Mouse (Mus musculus) thymus, adult 2 months (tissue): ENCODE results near the gene Usp54. TPM values are rescaled to one million over a fixed set of nuclear protein-coding genes. Genes with fewer than 3 reads are reported as not detected.

Source experiments
- DNase-seq: peaks from one replicate; pipeline ENCODE4 v3.0.0; 2021
- H3K27ac ChIP-seq: fragments of 200-500 bp; 2 replicates; pipeline ENCODE4 v1.5.1; 2012; ENCODE audit warnings: low read length, control low read depth; ENCODE audit not compliant: control insufficient read depth, insufficient read depth
- H3K27me3 ChIP-seq: fragments of 200-500 bp; 2 replicates; pipeline ENCODE4 v1.6.1; 2012; ENCODE audit warnings: mild to moderate bottlenecking, low read length, moderate library complexity, mixed read lengths; ENCODE audit not compliant: control insufficient read depth, insufficient read depth
- H3K36me3 ChIP-seq: fragments of 200-500 bp; 2 replicates; pipeline ENCODE4 v1.6.1; 2012; ENCODE audit warnings: mild to moderate bottlenecking, low read length, moderate library complexity; ENCODE audit not compliant: control insufficient read depth, insufficient read depth
- H3K4me1 ChIP-seq: fragments of 200-500 bp; replicated peaks from 2 replicates; pipeline ENCODE4 v1.6.1; 2012; ENCODE audit warnings: low read length; ENCODE audit not compliant: control insufficient read depth, insufficient read depth
- H3K4me3 ChIP-seq: fragments of 200-500 bp; 2 replicates; pipeline ENCODE4 v1.5.1; 2012; ENCODE audit warnings: mild to moderate bottlenecking, low read length, control low read depth, moderate library complexity; ENCODE audit not compliant: control insufficient read depth, insufficient read depth
- CTCF ChIP-seq: fragments of 200-500 bp; IDR thresholded peaks from 2 replicates; pipeline ENCODE4 v1.5.1; 2012; ENCODE audit warnings: mild to moderate bottlenecking, control low read depth, low read length, moderate library complexity, borderline replicate concordance; ENCODE audit not compliant: control insufficient read depth, poor library complexity, insufficient read depth; ENCODE audit errors: extremely low read depth
- POLR2A ChIP-seq: fragments of 200-500 bp; IDR thresholded peaks from 2 replicates; pipeline ENCODE4 v1.6.1; 2012; ENCODE audit warnings: mild to moderate bottlenecking, low read length, control low read depth, moderate library complexity; ENCODE audit not compliant: control insufficient read depth, poor library complexity, insufficient read depth; ENCODE audit errors: extremely low read depth
- WGBS: fragments of 180-500 bp; shearing (Covaris S2); methylation state at CpG from one replicate; pipeline ENCODE4 v1.1.7; 2018; 5-methylcytosine and 5-hydroxymethylcytosine counted together
- polyA plus RNA-seq: library from polyadenylated mRNA; depleted of rRNA; stranded (reverse); fragments of >200 nt; gene quantifications from 2 replicates; pipeline ENCODE4 v1.2.3, GENCODE M21; 2012

Gene Usp54
- polyA plus RNA-seq, 1 experiment = 3.9 TPM

GRCm38 (mm10) chr14:20545529-20546331, 95.1 kb downstream of the Usp54 start:
- no peaks in the 10 kb centered on the region for H3K27me3 ChIP-seq
- no peaks in the 10 kb centered on the region for H3K36me3 ChIP-seq
- H3K27ac ChIP-seq = peak overlapping the region; percentile 99
- TF ChIP-seq POLR2A = peak; percentile 61
- TF ChIP-seq CTCF = no peak; the same call in 1 of the 2 replicates
- H3K4me1 ChIP-seq = no peaks in the 10 kb centered on the region
- peak; percentile 85 for DNase-seq
- peak overlapping the region; percentile 100 for H3K4me3 ChIP-seq
- under 1% methylated on average over 64 of the region's 67 CpGs for WGBS

DNA sequence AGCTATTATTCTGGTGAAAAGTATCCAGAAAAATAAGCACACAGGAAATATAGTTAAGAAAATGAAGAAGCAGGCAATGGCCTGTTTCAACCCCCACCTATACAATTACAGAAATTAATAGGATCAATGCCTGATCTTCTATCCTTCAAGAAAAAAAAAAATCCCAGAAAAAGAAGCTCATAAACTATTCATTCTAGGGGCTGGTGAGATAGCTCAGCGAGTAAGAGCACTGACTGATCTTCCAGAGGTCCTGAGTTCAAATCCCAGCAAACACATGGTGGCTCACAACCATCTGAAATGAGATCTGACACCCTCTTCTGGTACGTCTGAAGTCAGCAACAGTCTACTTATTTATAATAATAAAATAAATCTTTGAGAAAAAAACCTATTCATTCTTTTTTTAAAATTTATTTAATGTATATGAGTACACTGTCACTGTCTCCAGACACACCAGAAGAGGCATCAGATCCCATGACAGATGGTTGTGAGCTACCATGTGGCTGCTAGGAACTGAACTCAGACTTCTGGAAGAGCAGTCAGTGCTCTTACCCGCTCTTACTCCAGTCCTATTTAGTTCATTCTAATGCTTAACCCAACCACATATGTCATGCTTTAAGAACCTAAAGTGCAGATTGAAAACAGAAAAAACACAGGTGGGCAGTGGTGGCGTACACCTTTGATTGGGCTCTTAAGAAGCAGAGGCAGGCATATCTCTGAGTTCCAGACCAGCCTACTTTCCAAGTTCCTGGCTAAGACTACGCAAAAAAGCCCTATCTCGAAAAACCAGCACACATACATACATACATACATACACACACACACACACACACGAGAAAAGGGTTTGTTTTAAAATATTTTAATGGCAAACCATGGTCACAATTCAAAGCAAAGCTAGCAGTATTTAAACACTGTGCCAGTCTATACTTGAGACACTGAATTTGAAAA, 96.1 kb downstream of the Usp54 start:
- 45% methylated on average over 7 of the region's 7 CpGs for whole genome bisulfite sequencing
- no peak overlapping the region for H3K27ac ChIP-seq
- H3K4me3 ChIP-seq = no peak overlapping the region

GRCm38 (mm10) chr14:20529643-20530042, 111.2 kb downstream of the Usp54 start:
- WGBS = 98% methylated on average over 4 of the region's 4 CpGs
- no peaks in the 10 kb centered on the region for H3K27me3 ChIP-seq
- TF ChIP-seq POLR2A = no peak
- TF ChIP-seq CTCF = no peak

More for the DNA sequence above, 96.1 kb downstream of the Usp54 start:
- H3K27me3 ChIP-seq = no peaks in the 10 kb centered on the region
- DNase-seq = no peak
- H3K4me1 ChIP-seq = no peaks in the 10 kb centered on the region; the same call in 1 of the 2 replicates
- H3K36me3 ChIP-seq = no peaks in the 10 kb centered on the region
- TF ChIP-seq POLR2A (no peak), CTCF (no peak)

GRCm38 (mm10) chr14:20520179-20520578, 120.7 kb downstream of the Usp54 start:
- no peak for TF ChIP-seq POLR2A
- TF ChIP-seq CTCF = no peak
- WGBS = 100% methylated on average over 2 of the region's 2 CpGs
- H3K27ac ChIP-seq = no peak overlapping the region
- H3K36me3 ChIP-seq = peaks cover 49% of the 10 kb centered on the region
- H3K27me3 ChIP-seq = no peaks in the 10 kb centered on the region
- no peaks in the 10 kb centered on the region for H3K4me1 ChIP-seq
- no peak overlapping the region for H3K4me3 ChIP-seq
- DNase-seq = no peak

More at GRCm38 (mm10) chr14:20529643-20530042, 111.2 kb downstream of the Usp54 start:
- peaks cover 5% of the 10 kb centered on the region for H3K36me3 ChIP-seq
- DNase-seq = no peak
- no peaks in the 10 kb centered on the region for H3K4me1 ChIP-seq
- H3K27ac ChIP-seq = no peak overlapping the region
- no peak overlapping the region for H3K4me3 ChIP-seq

DNA sequence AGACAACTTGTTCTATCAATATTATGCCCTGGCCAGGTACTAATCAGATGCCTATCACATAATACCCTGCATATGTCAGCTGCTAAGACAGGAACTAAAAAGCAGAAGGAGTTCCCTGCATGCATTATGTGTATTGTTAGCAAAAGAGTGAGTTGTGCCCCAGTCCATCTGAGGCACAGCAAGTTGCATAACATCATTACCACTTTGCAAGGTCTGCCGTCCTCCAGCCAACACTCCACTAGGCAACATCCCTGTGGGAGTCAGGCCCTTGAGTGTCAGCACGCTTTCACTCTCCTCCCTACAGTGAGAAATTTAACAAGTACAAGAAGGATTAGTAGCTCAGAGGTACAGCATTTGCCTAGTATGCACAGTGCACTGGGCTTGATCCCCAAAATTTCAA, 132.4 kb downstream of the Usp54 start:
- Histone ChIP-seq H3K27ac (no peak overlapping the region), H3K4me3 (no peak overlapping the region), H3K36me3 (peaks cover 34% of the 10 kb centered on the region), H3K27me3 (no peaks in the 10 kb centered on the region), H3K4me1 (no peaks in the 10 kb centered on the region)
- TF ChIP-seq CTCF (no peak), POLR2A (no peak)
- DNase-seq = no peak
- WGBS = 100% methylated on average over 2 of the region's 2 CpGs

GRCm38 (mm10) chr14:20502966-20503365, 137.9 kb downstream of the Usp54 start:
- H3K36me3 ChIP-seq = peaks cover 31% of the 10 kb centered on the region
- no peak overlapping the region for H3K4me3 ChIP-seq
- H3K27ac ChIP-seq = no peak overlapping the region
- no peak for DNase-seq
- no peaks in the 10 kb centered on the region; the same call in 1 of the 2 replicates for H3K4me1 ChIP-seq
- 86% methylated on average over 10 of the region's 10 CpGs for WGBS
- no peak for TF ChIP-seq CTCF
- TF ChIP-seq POLR2A = no peak
- H3K27me3 ChIP-seq = no peaks in the 10 kb centered on the region
